Mouse (Mus musculus) CH12.LX (cell line): ENCODE measurements around the gene Nol3. TPM values are rescaled to one million over a fixed set of nuclear protein-coding genes. Genes with fewer than 3 reads are reported as not detected.

Experiments
- DNase-seq: peaks from one replicate; pipeline ENCODE4 v3.0.0-alpha.2; 2013; ENCODE audit errors: extremely low read depth
- H3K27ac ChIP-seq: 2 replicates; pipeline ENCODE4 v1.5.1; 2012; ENCODE audit warnings: low read depth, mild to moderate bottlenecking, control low read depth, moderate library complexity; ENCODE audit not compliant: insufficient read depth
- H3K27me3 ChIP-seq: replicated peaks from 2 replicates; pipeline ENCODE3; 2012; ENCODE audit warnings: inconsistent platforms
- H3K36me3 ChIP-seq, 2 experiments: replicated peaks in 1 of 2; 2 replicates each; pipeline versions ENCODE3 to v1.6.1; 2012; ENCODE audit warnings: inconsistent platforms in 1 of 2, low read length in 1 of 2, mild to moderate bottlenecking in 1 of 2, mixed read lengths in 1 of 2, moderate library complexity in 1 of 2; ENCODE audit not compliant: control insufficient read depth in 1 of 2, insufficient read depth in 1 of 2
- H3K4me1 ChIP-seq, 2 experiments: 2 replicates each; pipeline ENCODE4 v1.6.1; 2012; ENCODE audit warnings: inconsistent platforms in 1 of 2, moderate library complexity in 1 of 2; ENCODE audit not compliant: insufficient read depth in 2 of 2, control insufficient read depth in 1 of 2
- H3K4me2 ChIP-seq: 2 replicates; pipeline ENCODE4 v1.6.1; 2012; ENCODE audit warnings: low read depth, mild to moderate bottlenecking, control low read depth; ENCODE audit not compliant: poor library complexity, insufficient read depth, severe bottlenecking
- H3K4me3 ChIP-seq, 3 experiments: fragments of 150-350 bp in 1 of 3; sonication (generic) in 1 of 3; replicated peaks in 1 of 3; 2 replicates each; pipeline versions ENCODE3 to v1.5.1; 2011 to 2012; ENCODE audit warnings: low read depth in 2 of 3, low read length in 2 of 3, mild to moderate bottlenecking in 2 of 3, moderate library complexity in 2 of 3, control low read depth in 1 of 3, improper control_type of control experiment in 1 of 3, inconsistent platforms in 1 of 3, mixed read lengths in 1 of 3; ENCODE audit not compliant: poor library complexity in 1 of 3
- H3K79me2 ChIP-seq: replicated peaks from 2 replicates; pipeline ENCODE4 v1.6.1; 2012; ENCODE audit warnings: mild to moderate bottlenecking, moderate library complexity; ENCODE audit not compliant: control insufficient read depth, poor library complexity, insufficient read depth, severe bottlenecking; ENCODE audit errors: extremely low read depth
- H3K9ac ChIP-seq: 2 replicates; pipeline ENCODE4 v1.6.1; 2012; ENCODE audit warnings: low read depth, mild to moderate bottlenecking, control low read depth, moderate library complexity; ENCODE audit not compliant: insufficient read depth
- H3K9me3 ChIP-seq: replicated peaks from 2 replicates; pipeline ENCODE3; 2012; ENCODE audit warnings: low read length, inconsistent platforms, mixed read lengths
- BHLHE40 ChIP-seq: IDR thresholded peaks from 2 replicates; pipeline ENCODE4 v1.6.1; 2011; ENCODE audit warnings: mild to moderate bottlenecking, low read depth, low read length, improper control_type of control experiment
- CTCF ChIP-seq, 2 experiments: IDR thresholded peaks in 1 of 2; conservative IDR thresholded peaks in 1 of 2; 2 replicates each; pipeline ENCODE4 v1.5.1; 2011 to 2012; ENCODE audit warnings: low read depth in 2 of 2, low read length in 2 of 2, improper control_type of control experiment in 1 of 2, inconsistent platforms in 1 of 2, mild to moderate bottlenecking in 1 of 2, moderate library complexity in 1 of 2
- E2F4 ChIP-seq: IDR thresholded peaks from 2 replicates; pipeline ENCODE4 v1.6.1; 2011; ENCODE audit warnings: low read depth, low read length, improper control_type of control experiment; ENCODE audit not compliant: insufficient replicate concordance
- EP300 ChIP-seq: IDR thresholded peaks from 2 replicates; pipeline ENCODE4 v1.6.1; 2011; ENCODE audit warnings: low read length, improper control_type of control experiment
- ETS1 ChIP-seq: conservative IDR thresholded peaks from 2 replicates; pipeline ENCODE4 v1.6.1; 2012; ENCODE audit warnings: low read depth, mild to moderate bottlenecking, inconsistent platforms, low read length, improper control_type of control experiment, moderate library complexity
- HCFC1 ChIP-seq: IDR thresholded peaks from 2 replicates; pipeline ENCODE4 v1.6.1; 2012; ENCODE audit warnings: low read depth, mild to moderate bottlenecking, inconsistent platforms, low read length, improper control_type of control experiment
- IRF4 ChIP-seq: IDR thresholded peaks from 2 replicates; pipeline ENCODE4 v1.6.1; 2014; ENCODE audit warnings: low read depth, mild to moderate bottlenecking, inconsistent platforms, low read length, improper control_type of control experiment
- JUND ChIP-seq: conservative IDR thresholded peaks from 2 replicates; pipeline ENCODE4 v1.6.1; 2011; ENCODE audit warnings: low read depth, low read length, improper control_type of control experiment
- KAT2A ChIP-seq: IDR thresholded peaks from 2 replicates; pipeline ENCODE4 v1.6.1; 2012; ENCODE audit warnings: low read length, improper control_type of control experiment, inconsistent platforms; ENCODE audit not compliant: insufficient replicate concordance
- MYC ChIP-seq: IDR thresholded peaks from 2 replicates; pipeline ENCODE4 v1.6.1; 2011; ENCODE audit warnings: low read depth, mild to moderate bottlenecking, improper control_type of control experiment, low read length
- NRF1 ChIP-seq: IDR thresholded peaks from 2 replicates; pipeline ENCODE4 v1.6.1; 2014; ENCODE audit warnings: low read depth, mild to moderate bottlenecking, inconsistent platforms, low read length, improper control_type of control experiment, moderate library complexity
- POLR2AphosphoS2 ChIP-seq: IDR thresholded peaks from 2 replicates; pipeline ENCODE4 v1.6.1; 2011; ENCODE audit warnings: low read depth, low read length, improper control_type of control experiment
- RAD21 ChIP-seq: IDR thresholded peaks from 2 replicates; pipeline ENCODE4 v1.6.1; 2011; ENCODE audit warnings: low read depth, mild to moderate bottlenecking, low read length, improper control_type of control experiment, moderate library complexity
- SIN3A ChIP-seq: IDR thresholded peaks from 2 replicates; pipeline ENCODE4 v1.6.1; 2012; ENCODE audit warnings: low read length, improper control_type of control experiment, inconsistent platforms
- SMC3 ChIP-seq: IDR thresholded peaks from 2 replicates; pipeline ENCODE4 v1.6.1; 2011; ENCODE audit warnings: low read depth, low read length, improper control_type of control experiment
- TCF12 ChIP-seq: IDR thresholded peaks from 2 replicates; pipeline ENCODE4 v1.6.1; 2014; ENCODE audit warnings: low read depth, mild to moderate bottlenecking, inconsistent platforms, low read length, improper control_type of control experiment
- UBTF ChIP-seq: IDR thresholded peaks from 2 replicates; pipeline ENCODE4 v1.6.1; 2012; ENCODE audit warnings: low read depth, mild to moderate bottlenecking, inconsistent platforms, low read length, improper control_type of control experiment, moderate library complexity
- ZC3H11A ChIP-seq: IDR thresholded peaks from 2 replicates; pipeline ENCODE4 v1.6.1; 2012; ENCODE audit warnings: low read depth, mild to moderate bottlenecking, inconsistent platforms, low read length, improper control_type of control experiment
- ZMIZ1 ChIP-seq: IDR thresholded peaks from 2 replicates; pipeline ENCODE4 v1.6.1; 2012; ENCODE audit warnings: low read depth, mild to moderate bottlenecking, inconsistent platforms, low read length, improper control_type of control experiment
- dilution Hi-C: fragments of 300-500 bp; cut with MboI; formaldehyde crosslinking; loops from 2 replicates; pipeline ENCODE4 v1.14.3; 2020; ENCODE audit warnings: low sequenced_read_pairs; ENCODE audit not compliant: extremely low pct_unique_long_range_greater_than_20kb, extremely low pct_ligation_motif_present
- in situ Hi-C: fragments of 300-500 bp; cut with MboI; formaldehyde crosslinking; loops from 3 replicates; pipeline ENCODE4 v1.14.3; 2019; ENCODE audit warnings: low sequenced_read_pairs, low pct_ligation_motif_present, low pct_unique_long_range_greater_than_20kb, mixed read lengths
- polyA plus RNA-seq: library from polyadenylated mRNA; unstranded; fragments of >175 nt; gene quantifications from 2 replicates; pipeline ENCODE4 v1.2.1, GENCODE M21; 2012; ENCODE audit warnings: low read depth; ENCODE audit not compliant: insufficient read length
- total RNA-seq, 2 experiments: library from RNA; depleted of rRNA; stranded (reverse); fragments of 300-350 nt in 1 of 2; fragments of >200 nt in 1 of 2; gene quantifications; 2 replicates each; pipeline ENCODE4 v1.2.3; 2012 to 2014

Gene Nol3
- total and polyA plus RNA-seq, 3 experiments, result 0.31 to 0.34 TPM; not detected in 1

- Histone ChIP-seq H3K4me1 (peaks cover 7 to 17% of the 10 kb centered on the region in 2 experiments), H3K27me3 (no peaks in the 10 kb centered on the region), H3K4me2 (no peak overlapping the region), H3K79me2 (no peaks in the 10 kb centered on the region)
- in situ Hi-C loops, result no loop called here
- TF ChIP-seq HCFC1, result no peak
- TF ChIP-seq IRF4, result no peak
- TF ChIP-seq TCF12, result no peak
- TF ChIP-seq, all 38 proteins: peak for 0
- Histone ChIP-seq H3K9me3 (no peaks in the 10 kb centered on the region), H3K36me3 (peaks cover 49 to 88% of the 10 kb centered on the region in 2 experiments), H3K27ac (no peak overlapping the region), H3K4me3 (no peak overlapping the region), H3K9ac (no peak overlapping the region)
- no peak for DNase-seq
- dilution Hi-C loops, result no loop called here
Observed at GRCm38 (mm10) chr8:105251954-105252353, 24.0 kb upstream of the Nol3 start.

GRCm38 (mm10) chr8:105252680-105253537, 23.0 kb upstream of the Nol3 start:
- Histone ChIP-seq H3K27me3 (no peaks in the 10 kb centered on the region), H3K9ac (no peak overlapping the region), H3K9me3 (no peaks in the 10 kb centered on the region), H3K4me1 (peaks cover 7 to 17% of the 10 kb centered on the region in 2 experiments), H3K79me2 (no peaks in the 10 kb centered on the region), H3K36me3 (peaks cover 47 to 86% of the 10 kb centered on the region in 2 experiments), H3K27ac (no peak overlapping the region), H3K4me3 (no peak overlapping the region), H3K4me2 (no peak overlapping the region)
- no peak for TF ChIP-seq UBTF
- no peak for DNase-seq
- dilution Hi-C loops, result no loop called here
- in situ Hi-C loops, result no loop called here

- DNase-seq, result no peak
- dilution Hi-C loops (no loop called here), in situ Hi-C loops (no loop called here)
- Histone ChIP-seq H3K9me3 (no peaks in the 10 kb centered on the region), H3K9ac (no peak overlapping the region), H3K27me3 (no peaks in the 10 kb centered on the region), H3K27ac (no peak overlapping the region), H3K79me2 (no peaks in the 10 kb centered on the region), H3K36me3 (peaks cover 45 to 86% of the 10 kb centered on the region in 2 experiments), H3K4me2 (no peak overlapping the region), H3K4me1 (peaks cover 7 to 17% of the 10 kb centered on the region in 2 experiments), H3K4me3 (no peak overlapping the region)
- TF ChIP-seq BHLHE40, result no peak
- no peak for TF ChIP-seq KAT2A
- no peak for TF ChIP-seq NRF1
- no peak for TF ChIP-seq ETS1
- TF ChIP-seq SIN3A, result no peak
- TF ChIP-seq EP300, result no peak
- no peak for TF ChIP-seq E2F4
- no peak for TF ChIP-seq TCF12
- no peak for TF ChIP-seq ZMIZ1
- no peak for TF ChIP-seq HCFC1
- no peak for TF ChIP-seq JUND
- no peak for TF ChIP-seq RAD21
- no peak for TF ChIP-seq CTCF (conservative IDR thresholded peaks at IDR 0.05 in 1 of 2, IDR thresholded peaks at IDR 0.05 in 1 of 2; ENCODE audit: low read depth in 2 of 2, low read length in 2 of 2)
- no peak for TF ChIP-seq POLR2AphosphoS2
- TF ChIP-seq SMC3, result no peak
- TF ChIP-seq MYC, result no peak
- TF ChIP-seq ZC3H11A, result no peak
Observed at GRCm38 (mm10) chr8:105253766-105254151, 22.2 kb upstream of the Nol3 start.
